ENCODE assay signal across 10 mouse cellular contexts in the genomic region with DNA sequence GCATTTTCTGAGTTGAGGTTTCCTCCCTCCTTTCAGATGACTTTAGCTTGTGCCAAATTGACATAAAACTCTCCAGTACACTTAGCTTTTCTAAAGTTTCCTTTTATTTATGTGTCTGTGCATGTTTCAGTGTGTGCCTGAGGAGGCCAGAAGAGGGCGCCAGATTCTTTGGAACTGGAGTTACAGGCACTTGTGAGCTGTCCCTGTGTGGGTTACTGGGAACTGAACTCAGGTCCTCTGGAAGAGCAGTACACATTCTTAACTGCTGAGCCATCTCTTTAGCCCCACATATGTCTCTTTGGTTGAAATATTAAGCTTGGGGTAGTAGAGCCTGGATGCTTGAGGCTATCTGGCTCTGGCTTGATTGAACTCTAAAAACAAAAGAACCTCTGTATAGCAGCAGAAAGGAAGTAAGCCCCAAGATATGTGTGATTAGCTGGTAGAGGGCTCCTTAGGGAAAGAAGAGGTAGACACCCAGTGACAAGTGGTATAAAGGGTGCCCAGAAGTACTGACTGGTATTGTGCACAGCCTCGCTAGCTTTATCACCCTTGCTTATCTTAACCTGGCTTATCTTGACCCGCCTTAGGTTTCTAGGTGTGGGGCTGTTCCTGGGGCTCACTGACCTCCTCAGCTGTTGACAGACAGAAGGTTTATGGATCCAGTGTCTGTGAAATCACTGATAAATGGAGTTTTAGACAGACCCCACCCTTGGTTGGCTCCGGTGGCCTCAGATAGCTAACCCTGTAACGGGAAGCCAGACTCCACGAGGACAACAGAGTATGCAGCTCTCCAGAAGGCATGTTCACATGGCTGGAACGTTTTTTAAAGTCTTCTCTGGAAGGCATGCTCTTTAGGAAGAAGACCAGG. TPM values are rescaled to one million over a fixed set of nuclear protein-coding genes. Genes with fewer than 3 reads are reported as not detected.
DNase-seq lines count a peak whose midpoint lies in the region; ATAC-seq lines count a peak whose summit lies in the region.
"Had no signal": no experiment of that assay in that cellular context is flagged by ENCODE, and none has a peak within 500 bp of the region (broad histone marks: within the 10 kb centered on the region; RNA-seq: fewer than 3 reads in every experiment).

No protein-coding gene starts in this region.

- 16% methylated on average over 7 of the region's 7 CpGs for WGBS in heart, embryonic 11.5 days (ENCODE audit: insufficient replicate concordance)
- WGBS in liver, embryonic 12.5 days (ENCODE audit: insufficient replicate concordance) = 6% methylated on average over 7 of the region's 7 CpGs
- WGBS in hindbrain, embryonic 14.5 days = 71% methylated on average over 7 of the region's 7 CpGs

- no peak overlapping the region for H3K9ac ChIP-seq in heart, embryonic 11.5 days (ENCODE audit: low read depth, low read length)
- H3K9ac ChIP-seq in liver, embryonic 12.5 days = peak overlapping the region; percentile 68
- H3K9ac ChIP-seq in hindbrain, embryonic 14.5 days = no peak overlapping the region
- H3K9ac ChIP-seq: neural tube, embryonic 12.5 days had no signal

- H3K27ac ChIP-seq in heart, embryonic 11.5 days (ENCODE audit: low read depth, low read length) = no peak overlapping the region
- H3K27ac ChIP-seq in liver, embryonic 12.5 days = peak overlapping the region; percentile 94
- H3K27ac ChIP-seq in hindbrain, embryonic 14.5 days = no peak overlapping the region
- H3K27ac ChIP-seq: neural tube, embryonic 12.5 days had no signal

- H3K36me3 ChIP-seq in heart, embryonic 11.5 days (ENCODE audit: control insufficient read depth, insufficient read depth, low read length) = no peaks in the 10 kb centered on the region
- H3K36me3 ChIP-seq in liver, embryonic 12.5 days = peaks cover 5% of the 10 kb centered on the region; the same call in 1 of the 2 replicates
- peaks cover 6% of the 10 kb centered on the region for H3K36me3 ChIP-seq in hindbrain, embryonic 14.5 days (replicated peaks; ENCODE audit: control insufficient read depth, insufficient read depth)
- H3K36me3 ChIP-seq: neural tube, embryonic 12.5 days had no signal

- H3K9me3 ChIP-seq in heart, embryonic 11.5 days (replicated peaks; ENCODE audit: control insufficient read depth, low read length) = no peaks in the 10 kb centered on the region
- no peaks in the 10 kb centered on the region for H3K9me3 ChIP-seq in liver, embryonic 12.5 days (replicated peaks)
- H3K9me3 ChIP-seq in hindbrain, embryonic 14.5 days (ENCODE audit: control insufficient read depth, low read length) = no peaks in the 10 kb centered on the region
- H3K9me3 ChIP-seq: neural tube, embryonic 12.5 days had no signal

- H3K27me3 ChIP-seq in heart, embryonic 11.5 days (ENCODE audit: control insufficient read depth, insufficient read depth, low read length) = no peaks in the 10 kb centered on the region
- no peaks in the 10 kb centered on the region for H3K27me3 ChIP-seq in liver, embryonic 12.5 days (replicated peaks)
- no peaks in the 10 kb centered on the region for H3K27me3 ChIP-seq in hindbrain, embryonic 14.5 days (ENCODE audit: control insufficient read depth, insufficient read depth, low read length)
- H3K27me3 ChIP-seq: neural tube, embryonic 12.5 days had no signal

- ATAC-seq in heart, embryonic 11.5 days (replicated peaks; ENCODE audit: insufficient number of reproducible peaks, low FRiP score, low TSS enrichment) = 0 out of 2 replicates have a peak, but pooled peaks have one; percentile 42
- ATAC-seq in liver, embryonic 12.5 days = peak; percentile 92
- ATAC-seq in hindbrain, embryonic 14.5 days (ENCODE audit: low FRiP score) = no peak
- ATAC-seq: forebrain, embryonic 14.5 days had no signal

- H3K4me3 ChIP-seq in heart, embryonic 11.5 days (ENCODE audit: low read depth, low read length) = no peak overlapping the region
- H3K4me3 ChIP-seq in liver, embryonic 12.5 days = peak overlapping the region; percentile 6; the same call in 1 of the 2 replicates
- H3K4me3 ChIP-seq in hindbrain, embryonic 14.5 days (replicated peaks; ENCODE audit: low read length) = no peak overlapping the region
- H3K4me3 ChIP-seq: neural tube, embryonic 12.5 days had no signal

- no peak for DNase-seq in heart, adult 8-10 months (ENCODE audit: low spot score)
- DNase-seq in 416B (ENCODE audit: low read depth) (peak; percentile 47), adipocyte (ENCODE audit: low spot score) (no peak)
- DNase-seq in c-Kit-positive CD71-negative TER-119-negative erythroid progenitor cells, embryonic 14.5 days (ENCODE audit: low read depth) = peak; percentile 28
- no peak for DNase-seq in adrenal gland, adult 8-10 months
- no peak for DNase-seq in hindbrain, embryonic 14.5 days (ENCODE audit: low spot score)

- H3K4me2 ChIP-seq in heart, embryonic 11.5 days = 0 out of 2 replicates have a peak overlapping the region, but pooled peaks have one; percentile 8
- H3K4me2 ChIP-seq in liver, embryonic 12.5 days = peak overlapping the region; percentile 57
- no peak overlapping the region for H3K4me2 ChIP-seq in hindbrain, embryonic 14.5 days (replicated peaks)
- H3K4me2 ChIP-seq: neural tube, embryonic 12.5 days had no signal

- H3K4me1 ChIP-seq in heart, embryonic 11.5 days (ENCODE audit: control insufficient read depth, insufficient read depth, low read length) = peaks cover 6% of the 10 kb centered on the region; the same call in 1 of the 2 replicates
- peaks cover 70% of the 10 kb centered on the region for H3K4me1 ChIP-seq in liver, embryonic 12.5 days
- H3K4me1 ChIP-seq in hindbrain, embryonic 14.5 days (replicated peaks; ENCODE audit: control insufficient read depth, insufficient read depth, low read length) = no peaks in the 10 kb centered on the region
- H3K4me1 ChIP-seq: neural tube, embryonic 12.5 days had no signal

RNA-seq across cellular contexts. Expression of gene Sh3bp5l, which starts 22.4 kb away (rescaled TPM):
- polyA plus RNA-seq in heart, embryonic 11.5 days (2014; fragmentation: Nextera tagmentation; extraction: Ambion mirVana) = 17.5 and 17.7 TPM in 2 replicates
- total RNA-seq in heart, adult 8-10 months (2022) = 10 to 100 TPM; 25.4 to 36.8 (median 30.4) TPM
- 19.8 and 19.9 TPM in 2 replicates for polyA plus RNA-seq in liver, embryonic 12.5 days (2016; fragmentation: Nextera tagmentation; extraction: Ambion mirVana)
- 10 to 100 TPM; 53.5 to 58.2 (median 55.9) TPM for total RNA-seq in adrenal gland, adult 8-10 months (2022)
- polyA plus RNA-seq in hindbrain, embryonic 14.5 days (2014; fragmentation: Nextera tagmentation; extraction: Ambion mirVana) = 34.3 and 36.5 TPM in 2 replicates

RNA-seq across cellular contexts. Expression of gene Zfp672, which starts 22.8 kb away (rescaled TPM):
- 31.2 and 33.8 TPM in 2 replicates for polyA plus RNA-seq in heart, embryonic 11.5 days (2014; fragmentation: Nextera tagmentation; extraction: Ambion mirVana)
- 10 to 100 TPM; 41.4 to 45.8 (median 45.2) TPM for total RNA-seq in heart, adult 8-10 months (2022)
- 50.1 and 50.4 TPM in 2 replicates for polyA plus RNA-seq in liver, embryonic 12.5 days (2016; fragmentation: Nextera tagmentation; extraction: Ambion mirVana)
- 10 to 100 TPM; 44.3 to 65.6 (median 54.7) TPM for total RNA-seq in adrenal gland, adult 8-10 months (2022)
- 38.3 and 44.3 TPM in 2 replicates for polyA plus RNA-seq in hindbrain, embryonic 14.5 days (2014; fragmentation: Nextera tagmentation; extraction: Ambion mirVana)

RNA-seq across cellular contexts. Expression of gene Lypd8, which starts 25.9 kb away (rescaled TPM):
- not detected in 2 replicates for polyA plus RNA-seq in heart, embryonic 11.5 days (2014; fragmentation: Nextera tagmentation; extraction: Ambion mirVana)
- not detected for total RNA-seq in heart, adult 8-10 months (2022)
- 0.19 TPM in 1 of 2 replicates, not detected in the other for polyA plus RNA-seq in liver, embryonic 12.5 days (2016; fragmentation: Nextera tagmentation; extraction: Ambion mirVana)
- total RNA-seq in adrenal gland, adult 8-10 months (2022) = not detected
- polyA plus RNA-seq in hindbrain, embryonic 14.5 days (2014; fragmentation: Nextera tagmentation; extraction: Ambion mirVana) = not detected in 2 replicates
- polyA plus RNA-seq: neural tube, embryonic 12.5 days had no signal

RNA-seq across cellular contexts. Expression of gene Zfp692, which starts 46.0 kb away (rescaled TPM):
- 8.2 and 9.3 TPM in 2 replicates for polyA plus RNA-seq in heart, embryonic 11.5 days (2014; fragmentation: Nextera tagmentation; extraction: Ambion mirVana)
- total RNA-seq in heart, adult 8-10 months (2022) = 1 to 10 TPM; 3.0 to 5.0 (median 3.5) TPM
- polyA plus RNA-seq in liver, embryonic 12.5 days (2016; fragmentation: Nextera tagmentation; extraction: Ambion mirVana) = 18.2 and 18.5 TPM in 2 replicates
- 10 to 100 TPM in 3 of 4 experiments, 1 to 10 TPM in 1; 9.6 to 26.7 (median 17.0) TPM for total RNA-seq in adrenal gland, adult 8-10 months (2022)
- 13.5 and 16.2 TPM in 2 replicates for polyA plus RNA-seq in hindbrain, embryonic 14.5 days (2014; fragmentation: Nextera tagmentation; extraction: Ambion mirVana)

Comparison
In these comparisons a context has a peak if more than half of its experiments do, and no peak if none do; other contexts are left out.
1. DNase-seq: peak in 416B (single experiment) and c-Kit-positive CD71-negative TER-119-negative erythroid progenitor cells, embryonic 14.5 days (single experiment); none in heart, adult 8-10 months (single experiment), adrenal gland, adult 8-10 months (single experiment), adipocyte (single experiment) and hindbrain, embryonic 14.5 days (single experiment).